Mouse (Mus musculus): ENCODE measurements around the gene Klhl25. TPM values are rescaled to one million over a fixed set of nuclear protein-coding genes. Genes with fewer than 3 reads are reported as not detected.
A peak's percentile ranks its signal among the peaks of the same experiment; 100 is the strongest.
"Not testable (repeated sequence)": the region's sequence is repeated elsewhere in the genome, so short reads cannot be mapped to it uniquely, and the experiment has no call there.

Klhl25 gene
- polyA plus RNA-seq, 1 experiment from 2014 or later, result 9.1 TPM

- ATAC-seq (replicated peaks; ENCODE audit: extremely low read depth, insufficient read depth, low FRiP score), result no peak
- WGBS, result 52% methylated on average over 6 of the region's 6 CpGs
These were observed 51.0 kb downstream of the Klhl25 start for GRCm38 (mm10) chr7:75899102-75899501.

GRCm38 (mm10) chr7:75899517-75899916, 51.4 kb downstream of the Klhl25 start:
- ATAC-seq (replicated peaks; ENCODE audit: extremely low read depth, insufficient read depth, low FRiP score), result no peak

More at GRCm38 (mm10) chr7:75899102-75899501, 51.0 kb downstream of the Klhl25 start:
- Histone ChIP-seq H3K4me1 (ENCODE audit: control insufficient read depth, insufficient read depth, low read length) (0 out of 2 replicates have a peak, but pooled peaks cover 5% of the 10 kb centered on the region), H3K9me3 (replicated peaks; ENCODE audit: control insufficient read depth, low read length) (no peaks in the 10 kb centered on the region), H3K9ac (ENCODE audit: low read length) (no peak overlapping the region), H3K4me3 (ENCODE audit: low read length) (no peak overlapping the region), H3K36me3 (ENCODE audit: control insufficient read depth, insufficient read depth) (no peaks in the 10 kb centered on the region), H3K27ac (ENCODE audit: low read length) (no peak overlapping the region), H3K4me2 (ENCODE audit: low read depth, low read length) (no peak overlapping the region), H3K27me3 (ENCODE audit: control insufficient read depth, insufficient read depth, low read length) (no peaks in the 10 kb centered on the region)

GRCm38 (mm10) chr7:75899954-75900353, 51.8 kb downstream of the Klhl25 start:
- H3K27me3 ChIP-seq (ENCODE audit: control insufficient read depth, insufficient read depth, low read length), result no peaks in the 10 kb centered on the region
- H3K36me3 ChIP-seq (ENCODE audit: control insufficient read depth, insufficient read depth), result no peaks in the 10 kb centered on the region
- 68% methylated on average over 4 of the region's 4 CpGs for WGBS
- ATAC-seq (replicated peaks; ENCODE audit: extremely low read depth, insufficient read depth, low FRiP score), result no peak
- 0 out of 2 replicates have a peak, but pooled peaks cover 5% of the 10 kb centered on the region for H3K4me1 ChIP-seq (ENCODE audit: control insufficient read depth, insufficient read depth, low read length)
- H3K4me3 ChIP-seq (ENCODE audit: low read length), result no peak overlapping the region
- no peak overlapping the region for H3K9ac ChIP-seq (ENCODE audit: low read length)
- H3K9me3 ChIP-seq (replicated peaks; ENCODE audit: control insufficient read depth, low read length), result no peaks in the 10 kb centered on the region
- H3K4me2 ChIP-seq (ENCODE audit: low read depth, low read length), result no peak overlapping the region
- no peak overlapping the region for H3K27ac ChIP-seq (ENCODE audit: low read length)

More at GRCm38 (mm10) chr7:75899517-75899916, 51.4 kb downstream of the Klhl25 start:
- H3K27me3 ChIP-seq (ENCODE audit: control insufficient read depth, insufficient read depth, low read length), result no peaks in the 10 kb centered on the region
- no peak overlapping the region for H3K27ac ChIP-seq (ENCODE audit: low read length)
- 33% methylated on average over 8 of the region's 8 CpGs for WGBS
- H3K9me3 ChIP-seq (replicated peaks; ENCODE audit: control insufficient read depth, low read length), result no peaks in the 10 kb centered on the region
- H3K4me1 ChIP-seq (ENCODE audit: control insufficient read depth, insufficient read depth, low read length), result 0 out of 2 replicates have a peak, but pooled peaks cover 5% of the 10 kb centered on the region
- no peaks in the 10 kb centered on the region for H3K36me3 ChIP-seq (ENCODE audit: control insufficient read depth, insufficient read depth)
- H3K9ac ChIP-seq (ENCODE audit: low read length), result no peak overlapping the region
- H3K4me2 ChIP-seq (ENCODE audit: low read depth, low read length), result no peak overlapping the region
- no peak overlapping the region for H3K4me3 ChIP-seq (ENCODE audit: low read length)

GRCm38 (mm10) chr7:75905145-75905544, 57.0 kb downstream of the Klhl25 start:
- no peak for ATAC-seq (replicated peaks; ENCODE audit: extremely low read depth, insufficient read depth, low FRiP score)
- H3K27me3 ChIP-seq (ENCODE audit: control insufficient read depth, insufficient read depth, low read length), result no peaks in the 10 kb centered on the region
- H3K9ac ChIP-seq (ENCODE audit: low read length), result no peak overlapping the region
- no peaks in the 10 kb centered on the region for H3K36me3 ChIP-seq (ENCODE audit: control insufficient read depth, insufficient read depth)
- WGBS, result 16% methylated on average over 2 of the region's 2 CpGs
- H3K27ac ChIP-seq (ENCODE audit: low read length), result no peak overlapping the region
- H3K4me1 ChIP-seq (ENCODE audit: control insufficient read depth, insufficient read depth, low read length), result no peaks in the 10 kb centered on the region
- no peak overlapping the region for H3K4me2 ChIP-seq (ENCODE audit: low read depth, low read length)
- H3K9me3 ChIP-seq (replicated peaks; ENCODE audit: control insufficient read depth, low read length), result no peaks in the 10 kb centered on the region
- no peak overlapping the region for H3K4me3 ChIP-seq (ENCODE audit: low read length)

- no peaks in the 10 kb centered on the region for H3K36me3 ChIP-seq (ENCODE audit: control insufficient read depth, insufficient read depth)
- ATAC-seq (replicated peaks; ENCODE audit: extremely low read depth, insufficient read depth, low FRiP score), result peak; percentile 46
- H3K4me2 ChIP-seq (ENCODE audit: low read depth, low read length), result peak overlapping the region; percentile 71
- H3K4me1 ChIP-seq (ENCODE audit: control insufficient read depth, insufficient read depth, low read length), result no peaks in the 10 kb centered on the region
- WGBS, result 4% methylated on average over 11 of the region's 11 CpGs
- peak overlapping the region; percentile 46 for H3K4me3 ChIP-seq (ENCODE audit: low read length)
- no peaks in the 10 kb centered on the region for H3K27me3 ChIP-seq (ENCODE audit: control insufficient read depth, insufficient read depth, low read length)
- no peaks in the 10 kb centered on the region for H3K9me3 ChIP-seq (replicated peaks; ENCODE audit: control insufficient read depth, low read length)
- H3K27ac ChIP-seq (ENCODE audit: low read length), result no peak overlapping the region
- H3K9ac ChIP-seq (ENCODE audit: low read length), result peak overlapping the region; percentile 24; the same call in 1 of the 2 replicates
These were observed 62.0 kb downstream of the Klhl25 start for GRCm38 (mm10) chr7:75910035-75910651.

GRCm38 (mm10) chr7:75910652-75911035, 62.5 kb downstream of the Klhl25 start:
- H3K4me2 ChIP-seq (ENCODE audit: low read depth, low read length), result peak overlapping the region; percentile 71
- H3K9ac ChIP-seq (ENCODE audit: low read length), result peak overlapping the region; percentile 24; the same call in 1 of the 2 replicates

GRCm38 (mm10) chr7:75913952-75914351, 65.8 kb downstream of the Klhl25 start:
- Histone ChIP-seq H3K27ac (ENCODE audit: low read length) (no peak overlapping the region), H3K27me3 (ENCODE audit: control insufficient read depth, insufficient read depth, low read length) (no peaks in the 10 kb centered on the region)
- ATAC-seq (replicated peaks; ENCODE audit: extremely low read depth, insufficient read depth, low FRiP score), result peak; percentile 68

More at GRCm38 (mm10) chr7:75910652-75911035, 62.5 kb downstream of the Klhl25 start:
- Histone ChIP-seq H3K27me3 (ENCODE audit: control insufficient read depth, insufficient read depth, low read length) (no peaks in the 10 kb centered on the region), H3K4me1 (ENCODE audit: control insufficient read depth, insufficient read depth, low read length) (no peaks in the 10 kb centered on the region), H3K36me3 (ENCODE audit: control insufficient read depth, insufficient read depth) (no peaks in the 10 kb centered on the region), H3K4me3 (ENCODE audit: low read length) (no peak overlapping the region; the same call in 1 of the 2 replicates), H3K9me3 (replicated peaks; ENCODE audit: control insufficient read depth, low read length) (no peaks in the 10 kb centered on the region), H3K27ac (ENCODE audit: low read length) (no peak overlapping the region)
- ATAC-seq (replicated peaks; ENCODE audit: extremely low read depth, insufficient read depth, low FRiP score), result no peak; the same call in 1 of the 2 replicates
- 68% methylated on average over 8 of the region's 8 CpGs for WGBS

GRCm38 (mm10) chr7:75915550-75915949, 67.4 kb downstream of the Klhl25 start:
- not testable (repeated sequence) for H3K36me3 ChIP-seq (ENCODE audit: control insufficient read depth, insufficient read depth); ATAC-seq (replicated peaks; ENCODE audit: extremely low read depth, insufficient read depth, low FRiP score); H3K4me3 ChIP-seq (ENCODE audit: low read length); H3K9ac ChIP-seq (ENCODE audit: low read length); H3K4me1 ChIP-seq (ENCODE audit: control insufficient read depth, insufficient read depth, low read length); H3K27me3 ChIP-seq (ENCODE audit: control insufficient read depth, insufficient read depth, low read length); H3K4me2 ChIP-seq (ENCODE audit: low read depth, low read length); H3K27ac ChIP-seq (ENCODE audit: low read length); H3K9me3 ChIP-seq (replicated peaks; ENCODE audit: control insufficient read depth, low read length)
- WGBS, result 66% methylated on average over 3 of the region's 3 CpGs

More at GRCm38 (mm10) chr7:75913952-75914351, 65.8 kb downstream of the Klhl25 start:
- WGBS, result 4% methylated on average over 7 of the region's 7 CpGs
- Histone ChIP-seq H3K9me3 (replicated peaks; ENCODE audit: control insufficient read depth, low read length) (no peaks in the 10 kb centered on the region), H3K36me3 (ENCODE audit: control insufficient read depth, insufficient read depth) (no peaks in the 10 kb centered on the region), H3K4me1 (ENCODE audit: control insufficient read depth, insufficient read depth, low read length) (no peaks in the 10 kb centered on the region), H3K9ac (ENCODE audit: low read length) (no peak overlapping the region), H3K4me3 (ENCODE audit: low read length) (no peak overlapping the region), H3K4me2 (ENCODE audit: low read depth, low read length) (no peak overlapping the region)

GRCm38 (mm10) chr7:75917662-75918061, 69.6 kb downstream of the Klhl25 start:
- H3K9ac ChIP-seq (ENCODE audit: low read length), result no peak overlapping the region
- no peaks in the 10 kb centered on the region for H3K4me1 ChIP-seq (ENCODE audit: control insufficient read depth, insufficient read depth, low read length)
- no peak for ATAC-seq (replicated peaks; ENCODE audit: extremely low read depth, insufficient read depth, low FRiP score)
- no peak overlapping the region for H3K4me3 ChIP-seq (ENCODE audit: low read length)
- H3K4me2 ChIP-seq (ENCODE audit: low read depth, low read length), result no peak overlapping the region
- no peaks in the 10 kb centered on the region for H3K27me3 ChIP-seq (ENCODE audit: control insufficient read depth, insufficient read depth, low read length)
- WGBS, result 57% methylated on average over 4 of the region's 4 CpGs
- no peaks in the 10 kb centered on the region for H3K36me3 ChIP-seq (ENCODE audit: control insufficient read depth, insufficient read depth)
- no peak overlapping the region for H3K27ac ChIP-seq (ENCODE audit: low read length)
- no peaks in the 10 kb centered on the region for H3K9me3 ChIP-seq (replicated peaks; ENCODE audit: control insufficient read depth, low read length)
